Comparison of ENCODE assay signal across 17 mouse cellular contexts in the genomic region with DNA sequence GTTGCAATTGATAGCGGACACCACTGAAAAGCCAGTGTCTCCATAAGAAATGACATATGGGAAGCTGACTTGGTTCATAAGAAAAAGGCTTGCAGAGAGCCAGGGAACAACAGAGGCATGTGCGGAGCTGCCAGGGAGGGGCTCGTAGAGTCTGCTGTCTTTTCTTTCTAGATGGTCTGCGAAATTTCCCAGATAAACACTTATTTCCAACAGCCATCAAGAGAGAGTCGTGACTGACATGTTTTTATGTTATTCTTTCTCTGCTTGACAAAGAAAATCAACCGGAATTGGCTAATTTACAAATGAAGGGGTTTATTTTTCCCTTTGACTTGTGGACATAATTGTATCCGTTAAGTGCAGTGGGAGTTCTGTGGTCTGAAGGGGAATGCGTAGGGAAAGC.
"Had no signal": no experiment of that assay in that cellular context is flagged by ENCODE, and none has a peak within 500 bp of the region (broad histone marks: within the 10 kb centered on the region; RNA-seq: fewer than 3 reads in every experiment).

No protein-coding gene starts in this region.

- H3K4me1 ChIP-seq: lung, embryonic 15.5 days; megakaryocyte, embryonic 14.5 days; stomach, embryonic 15.5 days had no signal

- H3K27me3 ChIP-seq: lung, embryonic 15.5 days; megakaryocyte, embryonic 14.5 days; midbrain, embryonic 12.5 days; midbrain, embryonic 15.5 days; neural tube, embryonic 12.5 days; stomach, embryonic 15.5 days had no signal

- H3K9ac ChIP-seq: liver, postnatal 0 days; lung, embryonic 15.5 days; midbrain, embryonic 12.5 days; midbrain, embryonic 15.5 days; neural tube, embryonic 12.5 days; stomach, embryonic 15.5 days had no signal

- H3K4me3 ChIP-seq: lung, embryonic 15.5 days; megakaryocyte, embryonic 14.5 days; midbrain, embryonic 12.5 days; midbrain, embryonic 15.5 days; neural tube, embryonic 12.5 days; stomach, embryonic 15.5 days had no signal

- H3K4me2 ChIP-seq: lung, embryonic 15.5 days; midbrain, embryonic 12.5 days; midbrain, embryonic 15.5 days; neural tube, embryonic 12.5 days; stomach, embryonic 15.5 days had no signal

- H3K36me3 ChIP-seq: lung, embryonic 15.5 days; midbrain, embryonic 12.5 days; midbrain, embryonic 15.5 days; neural tube, embryonic 12.5 days; stomach, embryonic 15.5 days had no signal

- DNase-seq: liver, postnatal 0 days; lung, adult 2 months; lung, postnatal 14 days; lung, postnatal 36 days; right cerebral cortex, postnatal 14 days; thymus, adult 2 months; thymus, postnatal 25 days; thymus, postnatal 4 days had no signal

- ATAC-seq: liver, postnatal 0 days; lung, postnatal 0 days; midbrain, embryonic 15.5 days had no signal

- H3K9me3 ChIP-seq: lung, embryonic 15.5 days; megakaryocyte, embryonic 14.5 days; midbrain, embryonic 12.5 days; midbrain, embryonic 15.5 days; neural tube, embryonic 12.5 days; stomach, embryonic 15.5 days had no signal

- H3K27ac ChIP-seq: lung, embryonic 15.5 days; macrophage; midbrain, embryonic 12.5 days; midbrain, embryonic 15.5 days; neural tube, embryonic 12.5 days; stomach, embryonic 15.5 days; stomach, postnatal 0 days had no signal
